In genomic region chr13:113862951-113863350, GRCm38 (mm10) we compare ENCODE assay signal across 24 mouse cellular contexts.
"Had no signal": no experiment of that assay in that cellular context is flagged by ENCODE, and none has a peak within 500 bp of the region (broad histone marks: within the 10 kb centered on the region; RNA-seq: fewer than 3 reads in every experiment).

No protein-coding gene starts in this region.

- H3K4me3 ChIP-seq: gastrocnemius, adult 2 months; heart, adult 2 months; heart, embryonic 13.5 days; heart, embryonic 15.5 days; intestine, embryonic 15.5 days; layer of hippocampus, adult 2 months; left cerebral cortex, adult 2 months; limb, embryonic 10.5 days; limb, embryonic 12.5 days had no signal

- H3K9me3 ChIP-seq: heart, embryonic 13.5 days; heart, embryonic 15.5 days; intestine, embryonic 15.5 days; limb, embryonic 10.5 days; limb, embryonic 12.5 days had no signal

- H3K9ac ChIP-seq: heart, embryonic 13.5 days; heart, embryonic 15.5 days; hindbrain, embryonic 14.5 days; intestine, embryonic 15.5 days; limb, embryonic 12.5 days; liver, embryonic 14.5 days had no signal

- H3K27ac ChIP-seq: gastrocnemius, adult 2 months; heart, adult 2 months; heart, embryonic 13.5 days; heart, embryonic 15.5 days; hindbrain, embryonic 14.5 days; intestine, embryonic 15.5 days; layer of hippocampus, adult 2 months; left cerebral cortex, adult 2 months; limb, embryonic 10.5 days; limb, embryonic 12.5 days; liver, embryonic 14.5 days had no signal

- H3K4me2 ChIP-seq: heart, embryonic 11.5 days; heart, embryonic 13.5 days; heart, embryonic 15.5 days; hindbrain, embryonic 14.5 days; intestine, embryonic 15.5 days; limb, embryonic 12.5 days had no signal

- H3K36me3 ChIP-seq: heart, embryonic 13.5 days; heart, embryonic 15.5 days; intestine, embryonic 15.5 days; limb, embryonic 10.5 days; limb, embryonic 12.5 days had no signal

- DNase-seq: gastrocnemius, adult 2 months; gastrocnemius, postnatal 10 days; gastrocnemius, postnatal 25 days; heart, postnatal 4 days; kidney, adult 18-20 months; kidney, adult 8-10 months; kidney, postnatal 10 days; kidney, postnatal 25 days; liver had no signal

- ATAC-seq: forebrain, embryonic 16.5 days; hindbrain, embryonic 16.5 days; inflammation-experienced regulatory T-cells, adult 6 months; intestine, embryonic 15.5 days; intestine, postnatal 0 days had no signal

- H3K4me1 ChIP-seq: intestine, embryonic 15.5 days had no signal

- H3K27me3 ChIP-seq: heart, embryonic 13.5 days; heart, embryonic 15.5 days; intestine, embryonic 15.5 days; limb, embryonic 12.5 days had no signal
